Mouse (Mus musculus) hindbrain, embryonic 13.5 days (tissue): Measurements from ENCODE around the gene Map7d1. TPM values are rescaled to one million over a fixed set of nuclear protein-coding genes. Genes with fewer than 3 reads are reported as not detected.
A peak's percentile ranks its signal among the peaks of the same experiment; 100 is the strongest.
"Not testable (repeated sequence)": the region's sequence is repeated elsewhere in the genome, so short reads cannot be mapped to it uniquely, and the experiment has no call there.

Source experiments
- ATAC-seq: fragments of 200-750 bp; cut with Nextera tagmentation; 2 replicates; pipeline ENCODE4 v1.8.0; 2017; ENCODE audit warnings: moderate TSS enrichment; ENCODE audit not compliant: low FRiP score
- H3K27ac ChIP-seq: fragments of 300-500 bp; sonication (generic); 2 replicates; pipeline ENCODE4 v1.5.1; 2015; ENCODE audit warnings: inconsistent platforms, mild to moderate bottlenecking, moderate library complexity
- H3K27me3 ChIP-seq: fragments of 300-500 bp; sonication (generic); 2 replicates; pipeline ENCODE4 v1.6.1; 2015; ENCODE audit warnings: mild to moderate bottlenecking, inconsistent platforms
- H3K36me3 ChIP-seq: fragments of 300-500 bp; sonication (generic); 2 replicates; pipeline ENCODE4 v1.6.1; 2015; ENCODE audit warnings: mild to moderate bottlenecking, inconsistent platforms
- H3K4me1 ChIP-seq: fragments of 300-500 bp; sonication (generic); replicated peaks from 2 replicates; pipeline ENCODE4 v1.6.1; 2015; ENCODE audit warnings: inconsistent platforms
- H3K4me2 ChIP-seq: fragments of 300-500 bp; sonication (generic); 2 replicates; pipeline ENCODE4 v1.6.1; 2015; ENCODE audit warnings: inconsistent platforms, mild to moderate bottlenecking, moderate library complexity
- H3K4me3 ChIP-seq: fragments of 300-500 bp; sonication (generic); 2 replicates; pipeline ENCODE4 v1.5.1; 2015; ENCODE audit warnings: mild to moderate bottlenecking, inconsistent platforms
- H3K9ac ChIP-seq: fragments of 300-500 bp; sonication (generic); 2 replicates; pipeline ENCODE4 v1.6.1; 2015; ENCODE audit warnings: mild to moderate bottlenecking, inconsistent platforms
- H3K9me3 ChIP-seq: fragments of 300-500 bp; sonication (generic); 2 replicates; pipeline ENCODE4 v1.6.1; 2016; ENCODE audit warnings: inconsistent platforms
- WGBS: fragments of 180-500 bp; shearing (Covaris S2); methylation state at CpG from one replicate; pipeline ENCODE4 v1.1.7; 2015; 5-methylcytosine and 5-hydroxymethylcytosine counted together
- polyA plus RNA-seq: library from polyadenylated mRNA; unstranded; fragments of >200 nt; fragmentation: Nextera tagmentation; extraction: Ambion mirVana; gene quantifications from 2 replicates; pipeline ENCODE4 v1.2.1, GENCODE M21; 2015

The Map7d1 gene
- polyA plus RNA-seq, 1 experiment from 2014 or later, result 81.8 TPM

GRCm38 (mm10) chr4:126234496-126235175 is 21.5 kb downstream of the Map7d1 start:
- peaks cover 98% of the 10 kb centered on the region for H3K36me3 ChIP-seq
- H3K4me2 ChIP-seq, result no peak overlapping the region
- no peak for ATAC-seq
- H3K4me1 ChIP-seq, result peaks cover 11% of the 10 kb centered on the region
- H3K27me3 ChIP-seq, result no peaks in the 10 kb centered on the region
- 85% methylated on average over 18 of the region's 18 CpGs for WGBS
- H3K27ac ChIP-seq, result no peak overlapping the region
- H3K9me3 ChIP-seq, result no peaks in the 10 kb centered on the region
- no peak overlapping the region for H3K9ac ChIP-seq
- no peak overlapping the region for H3K4me3 ChIP-seq

- ATAC-seq, result no peak
- H3K36me3 ChIP-seq, result peaks cover 91% of the 10 kb centered on the region
- no peaks in the 10 kb centered on the region for H3K27me3 ChIP-seq
- H3K4me1 ChIP-seq, result peaks cover 11% of the 10 kb centered on the region
- no peak overlapping the region for H3K4me2 ChIP-seq
- no peak overlapping the region for H3K9ac ChIP-seq
- WGBS, result 91% methylated on average over 29 of the region's 29 CpGs
- no peak overlapping the region for H3K27ac ChIP-seq
- no peak overlapping the region for H3K4me3 ChIP-seq
- no peaks in the 10 kb centered on the region for H3K9me3 ChIP-seq
Measured at GRCm38 (mm10) chr4:126233676-126234308, 22.4 kb downstream of the Map7d1 start.

GRCm38 (mm10) chr4:126229900-126230299 is 26.2 kb downstream of the Map7d1 start:
- no peak for ATAC-seq
- 70% methylated on average over 7 of the region's 7 CpGs for WGBS
- peaks cover 52% of the 10 kb centered on the region for H3K36me3 ChIP-seq
- H3K9me3 ChIP-seq, result no peaks in the 10 kb centered on the region
- no peak overlapping the region for H3K4me3 ChIP-seq
- H3K9ac ChIP-seq, result no peak overlapping the region; the same call in 1 of the 2 replicates
- 0 out of 2 replicates have a peak overlapping the region, but pooled peaks have one; percentile 13 for H3K27ac ChIP-seq
- H3K4me1 ChIP-seq, result peaks cover 6% of the 10 kb centered on the region
- no peaks in the 10 kb centered on the region for H3K27me3 ChIP-seq
- no peak overlapping the region for H3K4me2 ChIP-seq

- Histone ChIP-seq H3K9me3 (no peaks in the 10 kb centered on the region), H3K4me1 (peaks cover 6% of the 10 kb centered on the region), H3K9ac (no peak overlapping the region), H3K4me3 (no peak overlapping the region), H3K27ac (no peak overlapping the region), H3K27me3 (no peaks in the 10 kb centered on the region), H3K4me2 (no peak overlapping the region), H3K36me3 (peaks cover 34% of the 10 kb centered on the region)
- 16% methylated on average over 5 of the region's 5 CpGs for WGBS
- ATAC-seq, result no peak
Measured at GRCm38 (mm10) chr4:126228144-126228543, 28.0 kb downstream of the Map7d1 start.

- peak overlapping the region; percentile 23; the same call in 1 of the 2 replicates for H3K4me3 ChIP-seq
- H3K27ac ChIP-seq, result peak overlapping the region; percentile 23; the same call in 1 of the 2 replicates
- peaks cover 6% of the 10 kb centered on the region for H3K4me1 ChIP-seq
Measured at GRCm38 (mm10) chr4:126227077-126227761, 28.9 kb downstream of the Map7d1 start.

GRCm38 (mm10) chr4:126226640-126227039 is 29.5 kb downstream of the Map7d1 start:
- no peak overlapping the region for H3K27ac ChIP-seq
- ATAC-seq, result peak; percentile 19; the same call in 1 of the 2 replicates
- WGBS, result 58% methylated on average over 12 of the region's 12 CpGs
- H3K4me1 ChIP-seq, result peaks cover 6% of the 10 kb centered on the region
- H3K4me2 ChIP-seq, result no peak overlapping the region
- no peak overlapping the region; the same call in 1 of the 2 replicates for H3K9ac ChIP-seq
- peaks cover 19% of the 10 kb centered on the region for H3K36me3 ChIP-seq
- H3K27me3 ChIP-seq, result no peaks in the 10 kb centered on the region
- no peaks in the 10 kb centered on the region for H3K9me3 ChIP-seq
- no peak overlapping the region for H3K4me3 ChIP-seq

More at GRCm38 (mm10) chr4:126227077-126227761, 28.9 kb downstream of the Map7d1 start:
- H3K27me3 ChIP-seq, result no peaks in the 10 kb centered on the region
- peak; percentile 81 for ATAC-seq
- 0 out of 2 replicates have a peak overlapping the region, but pooled peaks have one; percentile 14 for H3K9ac ChIP-seq
- H3K4me2 ChIP-seq, result peak overlapping the region; percentile 45
- H3K9me3 ChIP-seq, result no peaks in the 10 kb centered on the region
- H3K36me3 ChIP-seq, result peaks cover 25% of the 10 kb centered on the region
- 7% methylated on average over 18 of the region's 18 CpGs for WGBS

- Histone ChIP-seq H3K9me3 (no peaks in the 10 kb centered on the region), H3K4me1 (peaks cover 6% of the 10 kb centered on the region), H3K4me3 (no peak overlapping the region), H3K27ac (no peak overlapping the region), H3K4me2 (no peak overlapping the region), H3K36me3 (no peaks in the 10 kb centered on the region), H3K27me3 (no peaks in the 10 kb centered on the region), H3K9ac (no peak overlapping the region)
- no peak for ATAC-seq
- 87% methylated on average over 11 of the region's 11 CpGs for WGBS
Measured at GRCm38 (mm10) chr4:126222631-126223030, 33.5 kb downstream of the Map7d1 start.

GRCm38 (mm10) chr4:126220045-126220444 is 36.1 kb downstream of the Map7d1 start:
- no peak overlapping the region for H3K9ac ChIP-seq
- no peaks in the 10 kb centered on the region for H3K36me3 ChIP-seq
- no peak for ATAC-seq
- no peaks in the 10 kb centered on the region for H3K9me3 ChIP-seq
- H3K4me2 ChIP-seq, result no peak overlapping the region
- H3K27ac ChIP-seq, result no peak overlapping the region
- no peak overlapping the region for H3K4me3 ChIP-seq
- no peaks in the 10 kb centered on the region for H3K27me3 ChIP-seq
- no peaks in the 10 kb centered on the region for H3K4me1 ChIP-seq
- WGBS, result 93% methylated on average over 10 of the region's 10 CpGs

GRCm38 (mm10) chr4:126219540-126219939 is 36.6 kb downstream of the Map7d1 start:
- H3K27me3 ChIP-seq, H3K9ac ChIP-seq, ATAC-seq, H3K4me2 ChIP-seq, H3K27ac ChIP-seq, H3K4me3 ChIP-seq, H3K36me3 ChIP-seq, H3K4me1 ChIP-seq, H3K9me3 ChIP-seq: not testable (repeated sequence)
- 64% methylated on average over 3 of the region's 3 CpGs for WGBS

GRCm38 (mm10) chr4:126217771-126218170 is 38.4 kb downstream of the Map7d1 start:
- no peak overlapping the region for H3K4me2 ChIP-seq
- H3K4me3 ChIP-seq, result no peak overlapping the region
- no peak overlapping the region for H3K27ac ChIP-seq
- WGBS, result 92% methylated on average over 6 of the region's 6 CpGs
- no peak for ATAC-seq
- H3K27me3 ChIP-seq, result no peaks in the 10 kb centered on the region
- no peaks in the 10 kb centered on the region for H3K36me3 ChIP-seq
- no peaks in the 10 kb centered on the region for H3K4me1 ChIP-seq
- H3K9ac ChIP-seq, result no peak overlapping the region
- H3K9me3 ChIP-seq, result no peaks in the 10 kb centered on the region

- no peaks in the 10 kb centered on the region for H3K27me3 ChIP-seq
- no peak overlapping the region for H3K9ac ChIP-seq
- WGBS, result 62% methylated on average over 6 of the region's 6 CpGs
- no peak overlapping the region for H3K4me2 ChIP-seq
- no peaks in the 10 kb centered on the region for H3K9me3 ChIP-seq
- H3K4me1 ChIP-seq, result peaks cover 8% of the 10 kb centered on the region; the same call in 1 of the 2 replicates
- no peak overlapping the region for H3K4me3 ChIP-seq
- ATAC-seq, result no peak
- no peaks in the 10 kb centered on the region for H3K36me3 ChIP-seq
- no peak overlapping the region for H3K27ac ChIP-seq
Measured at GRCm38 (mm10) chr4:126207081-126207480, 49.1 kb downstream of the Map7d1 start.

- no peak overlapping the region for H3K4me3 ChIP-seq
- WGBS, result 67% methylated on average over 1 of the region's 1 CpGs
Measured at GRCm38 (mm10) chr4:126205386-126205785, 50.8 kb downstream of the Map7d1 start.

More at GRCm38 (mm10) chr4:126205386-126205785, 50.8 kb downstream of the Map7d1 start:
- no peak overlapping the region for H3K4me2 ChIP-seq
- no peak for ATAC-seq
- no peak overlapping the region for H3K9ac ChIP-seq
- H3K4me1 ChIP-seq, result peaks cover 21% of the 10 kb centered on the region
- no peaks in the 10 kb centered on the region for H3K27me3 ChIP-seq
- no peak overlapping the region for H3K27ac ChIP-seq
- H3K9me3 ChIP-seq, result no peaks in the 10 kb centered on the region
- H3K36me3 ChIP-seq, result no peaks in the 10 kb centered on the region
